11 mouse cellular contexts compared by ENCODE assay signal in genomic region chr5:123416566-123417518, GRCm38 (mm10). TPM values are rescaled to one million over a fixed set of nuclear protein-coding genes. Genes with fewer than 3 reads are reported as not detected.
DNase-seq lines count a peak whose midpoint lies in the region; ATAC-seq lines count a peak whose summit lies in the region.
"Had no signal": no experiment of that assay in that cellular context is flagged by ENCODE, and none has a peak within 500 bp of the region (broad histone marks: within the 10 kb centered on the region; RNA-seq: fewer than 3 reads in every experiment).

No protein-coding gene starts in this region.

- H3K9ac ChIP-seq in heart, embryonic 13.5 days: no peak overlapping the region
- H3K9ac ChIP-seq: forebrain, embryonic 13.5 days had no signal

- no peak for ATAC-seq in heart, embryonic 13.5 days (ENCODE audit: extremely low read depth, insufficient number of reproducible peaks, low FRiP score, low TSS enrichment)
- ATAC-seq: forebrain, embryonic 13.5 days; inflammation-experienced regulatory T-cells, adult 6 months had no signal

- H3K4me3 ChIP-seq in heart, embryonic 13.5 days: no peak overlapping the region
- no peak overlapping the region for H3K4me3 ChIP-seq in heart, embryonic 10.5 days
- H3K4me3 ChIP-seq: forebrain, embryonic 13.5 days had no signal

- H3K27me3 ChIP-seq in heart, embryonic 13.5 days (replicated peaks): no peaks in the 10 kb centered on the region
- no peaks in the 10 kb centered on the region for H3K27me3 ChIP-seq in heart, embryonic 10.5 days (ENCODE audit: insufficient read depth, poor library complexity, severe bottlenecking)
- H3K27me3 ChIP-seq: forebrain, embryonic 13.5 days had no signal

- no peak overlapping the region for H3K4me2 ChIP-seq in heart, embryonic 13.5 days
- H3K4me2 ChIP-seq: forebrain, embryonic 13.5 days had no signal

- H3K27ac ChIP-seq in heart, embryonic 13.5 days (replicated peaks): 0 out of 2 replicates have a peak overlapping the region, but pooled peaks have one; percentile 40
- no peak overlapping the region for H3K27ac ChIP-seq in heart, embryonic 10.5 days
- H3K27ac ChIP-seq: forebrain, embryonic 13.5 days had no signal

- 65% methylated on average over 8 of the region's 8 CpGs for WGBS in heart, embryonic 13.5 days
- WGBS in heart, embryonic 10.5 days: 73% methylated on average over 8 of the region's 8 CpGs

- peaks cover 44% of the 10 kb centered on the region for H3K4me1 ChIP-seq in heart, embryonic 13.5 days
- H3K4me1 ChIP-seq in heart, embryonic 10.5 days: peaks cover 24% of the 10 kb centered on the region

- H3K36me3 ChIP-seq in heart, embryonic 13.5 days: no peaks in the 10 kb centered on the region
- H3K36me3 ChIP-seq in heart, embryonic 10.5 days: no peaks in the 10 kb centered on the region

- no peaks in the 10 kb centered on the region for H3K9me3 ChIP-seq in heart, embryonic 13.5 days
- no peaks in the 10 kb centered on the region for H3K9me3 ChIP-seq in heart, embryonic 10.5 days
- H3K9me3 ChIP-seq: forebrain, embryonic 13.5 days had no signal

- no peak for DNase-seq in heart, embryonic 10.5 days (ENCODE audit: low spot score)
- DNase-seq in retina, postnatal 1 day: peak; percentile 54
- no peak for DNase-seq in retina, embryonic 14.5 days (ENCODE audit: low spot score)
- DNase-seq in gastrocnemius, postnatal 25 days: peak; percentile 79
- peak; percentile 95 for DNase-seq in skeletal muscle tissue, adult 2 months (ENCODE audit: low read depth, low spot score)
- DNase-seq in kidney, postnatal 10 days: no peak
- DNase-seq in T-cell, adult 2 months (ENCODE audit: low spot score): no peak
- DNase-seq: embryo, embryonic 11 days had no signal

RNA-seq across cellular contexts. Expression of gene Mlxip, which starts 22.2 kb away (rescaled TPM):
- 10.9 and 11.7 TPM in 2 replicates for polyA plus RNA-seq in heart, embryonic 13.5 days (2015; fragmentation: Nextera tagmentation; extraction: Ambion mirVana)
- 13.1 and 17.0 TPM in 2 replicates for polyA plus RNA-seq in heart, embryonic 10.5 days (2016; fragmentation: Nextera tagmentation; extraction: Ambion mirVana)
- 10 to 100 TPM; 54.5 TPM for total RNA-seq in gastrocnemius, postnatal 25 days (2021)

Comparison
In these comparisons a context has a peak if more than half of its experiments do, and no peak if none do; other contexts are left out.
1. DNase-seq: peak in retina, postnatal 1 day (single experiment), gastrocnemius, postnatal 25 days (single experiment) and skeletal muscle tissue, adult 2 months (single experiment); none in heart, embryonic 10.5 days (single experiment), retina, embryonic 14.5 days (single experiment), kidney, postnatal 10 days (single experiment) and T-cell, adult 2 months (single experiment).